Mouse (Mus musculus): ENCODE data around the gene Cacul1. TPM values are rescaled to one million over a fixed set of nuclear protein-coding genes. Genes with fewer than 3 reads are reported as not detected.

The Cacul1 gene
- total and polyA plus RNA-seq, 2 experiments from 2014 or later: 14.9 to 66.3 TPM

DNA sequence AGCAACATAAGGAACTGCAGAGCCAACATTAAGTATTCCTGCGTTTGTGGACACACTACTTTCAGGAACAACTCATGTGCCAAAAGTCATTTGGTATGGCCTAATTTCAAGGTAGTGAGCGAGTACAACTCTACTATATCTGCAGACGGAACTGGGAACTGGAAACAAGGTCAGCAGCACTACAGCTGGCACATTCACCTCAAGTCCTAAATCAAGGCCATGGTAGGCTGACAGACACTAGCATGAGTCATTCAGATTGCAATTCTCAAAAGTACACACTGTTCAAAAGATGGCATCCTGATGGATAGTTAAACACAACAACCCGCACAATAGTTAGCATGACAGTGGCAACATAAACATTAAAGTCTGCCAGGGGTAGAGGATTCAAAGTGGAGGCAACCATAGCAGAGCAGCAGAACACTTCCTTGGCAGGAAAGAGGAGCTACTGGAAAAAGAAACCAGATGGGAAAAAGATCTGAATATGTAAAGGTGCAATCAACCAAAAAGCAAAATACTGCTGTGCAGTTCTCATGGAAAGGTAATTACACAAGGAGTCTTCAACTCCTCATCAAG is 25.9 kb downstream of the Cacul1 start:
- no peak overlapping the region for H3K4me3 ChIP-seq (ENCODE audit: low read depth, low read length)
- no peak for TF ChIP-seq CTCF (IDR thresholded peaks at IDR 0.05)
- peaks cover 5% of the 10 kb centered on the region for H3K36me3 ChIP-seq (ENCODE audit: insufficient read depth, low read length)
- no peak overlapping the region for H3K4me2 ChIP-seq (ENCODE audit: low read depth, low read length, poor library complexity, severe bottlenecking)
- no peak overlapping the region for H3K27ac ChIP-seq (ENCODE audit: low read depth, low read length)
- H3K9ac ChIP-seq (replicated peaks; ENCODE audit: low read length, poor library complexity, severe bottlenecking): no peak overlapping the region
- no peak for ATAC-seq (ENCODE audit: low FRiP score)
- no peaks in the 10 kb centered on the region for H3K9me3 ChIP-seq (ENCODE audit: low read length)
- no peaks in the 10 kb centered on the region for H3K4me1 ChIP-seq (ENCODE audit: insufficient read depth, low read length)
- H3K27me3 ChIP-seq (ENCODE audit: insufficient read depth, low read length): no peaks in the 10 kb centered on the region
- no peak for DNase-seq (ENCODE audit: low spot score)
- 88% methylated on average over 4 of the region's 4 CpGs for WGBS

DNA sequence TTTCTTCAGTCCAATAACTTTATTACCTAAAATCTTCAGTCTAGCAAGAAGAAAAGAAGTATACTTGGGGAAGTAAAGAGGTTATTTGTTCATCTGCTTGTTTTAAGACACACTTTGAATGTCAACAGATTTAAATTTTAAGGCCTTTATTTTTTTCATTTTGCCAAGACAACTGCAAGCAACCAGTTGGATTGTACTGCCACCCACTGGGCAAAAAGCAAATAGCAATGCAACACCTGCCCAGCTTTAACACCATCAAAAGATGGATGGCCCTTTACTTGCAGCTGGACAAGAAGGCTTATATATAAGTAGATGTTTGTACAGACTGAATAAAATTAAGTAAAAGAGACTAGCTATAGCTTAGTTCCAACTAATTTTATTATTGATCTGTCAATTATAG is 27.3 kb downstream of the Cacul1 start:
- Histone ChIP-seq H3K9me3 (ENCODE audit: low read length) (no peaks in the 10 kb centered on the region), H3K4me2 (ENCODE audit: low read depth, low read length, poor library complexity, severe bottlenecking) (no peak overlapping the region), H3K27ac (ENCODE audit: low read depth, low read length) (no peak overlapping the region), H3K4me3 (ENCODE audit: low read depth, low read length) (no peak overlapping the region), H3K9ac (replicated peaks; ENCODE audit: low read length, poor library complexity, severe bottlenecking) (no peak overlapping the region), H3K4me1 (ENCODE audit: insufficient read depth, low read length) (no peaks in the 10 kb centered on the region), H3K27me3 (ENCODE audit: insufficient read depth, low read length) (no peaks in the 10 kb centered on the region), H3K36me3 (ENCODE audit: insufficient read depth, low read length) (peaks cover 5% of the 10 kb centered on the region)
- peak; percentile 71 for DNase-seq (ENCODE audit: low spot score)
- peak; percentile 87 for TF ChIP-seq CTCF (IDR thresholded peaks at IDR 0.05)
- no peak for ATAC-seq (ENCODE audit: low FRiP score)

DNA sequence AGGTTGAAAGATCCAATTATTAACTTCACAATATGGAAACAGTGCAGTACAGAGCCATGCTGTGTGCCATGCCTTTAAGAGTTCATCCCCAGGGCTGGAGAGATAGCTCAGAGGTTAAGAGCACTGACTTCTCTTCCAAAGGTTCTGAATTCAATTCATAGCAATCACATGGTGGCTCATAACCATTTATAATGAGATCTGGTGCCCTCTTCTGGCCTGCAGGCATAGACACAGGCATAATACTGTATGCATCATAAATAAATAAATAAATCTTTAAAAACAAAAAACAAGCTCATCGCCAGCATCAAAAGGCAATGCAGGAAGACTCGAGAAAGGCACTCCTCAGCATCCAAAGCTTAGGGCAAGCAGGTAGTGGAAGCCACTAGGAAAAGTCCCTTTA is 37.5 kb downstream of the Cacul1 start:
- Histone ChIP-seq H3K27me3 (ENCODE audit: insufficient read depth, low read length) (no peaks in the 10 kb centered on the region), H3K9me3 (ENCODE audit: low read length) (no peaks in the 10 kb centered on the region), H3K4me3 (ENCODE audit: low read depth, low read length) (no peak overlapping the region), H3K4me2 (ENCODE audit: low read depth, low read length, poor library complexity, severe bottlenecking) (no peak overlapping the region), H3K9ac (replicated peaks; ENCODE audit: low read length, poor library complexity, severe bottlenecking) (no peak overlapping the region), H3K27ac (ENCODE audit: low read depth, low read length) (no peak overlapping the region), H3K36me3 (ENCODE audit: insufficient read depth, low read length) (peaks cover 13% of the 10 kb centered on the region), H3K4me1 (ENCODE audit: insufficient read depth, low read length) (no peaks in the 10 kb centered on the region)
- peak; percentile 59 for TF ChIP-seq CTCF (IDR thresholded peaks at IDR 0.05)
- DNase-seq (ENCODE audit: low spot score) (no peak), ATAC-seq (ENCODE audit: low FRiP score) (no peak)
- 72% methylated on average over 2 of the region's 2 CpGs for WGBS

DNA sequence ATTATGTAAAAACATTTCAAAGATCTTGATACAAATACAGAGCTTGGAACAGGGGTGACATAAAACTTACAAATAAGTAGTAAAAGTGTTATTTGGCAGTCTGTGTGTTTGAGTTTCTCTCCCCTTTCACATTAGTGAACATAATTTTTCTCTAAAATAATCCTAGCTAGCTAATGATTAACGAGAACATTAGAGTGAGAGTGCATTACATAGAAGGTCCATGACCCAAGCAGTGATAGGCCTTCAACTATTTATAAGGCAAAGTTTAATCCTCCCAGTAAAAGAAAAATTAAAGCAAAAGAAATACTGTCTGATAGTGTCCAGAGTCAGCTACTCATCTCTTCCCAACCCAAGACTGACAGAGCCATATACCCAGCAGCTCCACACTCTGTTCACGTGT is 48.9 kb downstream of the Cacul1 start:
- 96% methylated on average over 2 of the region's 2 CpGs for WGBS
- H3K27me3 ChIP-seq (ENCODE audit: insufficient read depth, low read length): no peaks in the 10 kb centered on the region
- ATAC-seq (ENCODE audit: low FRiP score) (no peak), DNase-seq (ENCODE audit: low spot score) (no peak)
- H3K9ac ChIP-seq (replicated peaks; ENCODE audit: low read length, poor library complexity, severe bottlenecking): no peak overlapping the region
- H3K4me3 ChIP-seq (ENCODE audit: low read depth, low read length): no peak overlapping the region
- H3K27ac ChIP-seq (ENCODE audit: low read depth, low read length): no peak overlapping the region
- H3K9me3 ChIP-seq (ENCODE audit: low read length): no peaks in the 10 kb centered on the region
- H3K4me2 ChIP-seq (ENCODE audit: low read depth, low read length, poor library complexity, severe bottlenecking): no peak overlapping the region
- no peak for TF ChIP-seq CTCF (IDR thresholded peaks at IDR 0.05)
- H3K36me3 ChIP-seq (ENCODE audit: insufficient read depth, low read length): 0 out of 2 replicates have a peak, but pooled peaks cover 5% of the 10 kb centered on the region
- H3K4me1 ChIP-seq (ENCODE audit: insufficient read depth, low read length): no peaks in the 10 kb centered on the region

DNA sequence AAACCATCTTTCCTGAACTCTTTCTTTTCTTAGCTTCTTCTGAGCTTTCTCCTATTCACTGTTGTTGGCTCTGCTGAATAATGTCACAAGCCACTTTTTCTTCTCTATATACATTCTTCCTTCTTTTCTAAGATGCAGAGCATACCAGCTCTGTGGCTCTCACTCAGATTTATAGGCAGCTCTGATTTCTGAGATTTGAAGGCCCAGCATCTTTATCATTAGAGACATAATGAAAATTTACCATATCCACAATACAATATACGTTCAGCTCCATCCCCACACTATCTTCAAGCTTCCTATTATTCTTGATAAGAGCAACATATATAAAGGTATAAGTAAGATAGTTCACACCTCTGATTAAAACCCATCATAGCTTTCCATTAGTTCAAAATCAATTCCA is 50.7 kb downstream of the Cacul1 start:
- H3K4me3 ChIP-seq (ENCODE audit: low read depth, low read length): no peak overlapping the region
- ATAC-seq (ENCODE audit: low FRiP score) (no peak), DNase-seq (ENCODE audit: low spot score) (no peak)

DNA sequence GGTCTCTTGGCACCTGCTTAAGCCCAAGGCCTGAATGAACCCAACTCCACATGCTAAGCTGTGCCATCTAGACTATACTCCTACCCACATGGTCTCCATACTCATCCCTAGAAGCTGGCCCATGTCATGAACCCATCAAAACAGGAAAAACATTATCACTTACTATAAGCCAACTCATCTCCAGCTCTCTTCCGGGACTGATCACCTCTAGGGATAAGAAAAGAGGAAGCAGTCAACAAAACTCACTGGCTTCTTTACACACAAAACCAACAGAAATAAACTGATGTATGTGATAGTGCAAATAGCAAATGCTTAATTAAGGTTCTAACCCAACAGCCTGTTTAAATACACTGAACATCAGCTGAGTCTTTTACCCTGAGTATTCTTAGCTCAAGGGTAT is 51.5 kb downstream of the Cacul1 start:
- no peak for TF ChIP-seq CTCF (IDR thresholded peaks at IDR 0.05)
- no peak overlapping the region for H3K9ac ChIP-seq (replicated peaks; ENCODE audit: low read length, poor library complexity, severe bottlenecking)
- no peak for ATAC-seq (ENCODE audit: low FRiP score)
- DNase-seq (ENCODE audit: low spot score): no peak
- H3K27ac ChIP-seq (ENCODE audit: low read depth, low read length): no peak overlapping the region
- no peaks in the 10 kb centered on the region for H3K9me3 ChIP-seq (ENCODE audit: low read length)
- WGBS: 94% methylated on average over 1 of the region's 1 CpGs
- no peaks in the 10 kb centered on the region for H3K4me1 ChIP-seq (ENCODE audit: insufficient read depth, low read length)
- no peaks in the 10 kb centered on the region for H3K27me3 ChIP-seq (ENCODE audit: insufficient read depth, low read length)
- H3K36me3 ChIP-seq (ENCODE audit: insufficient read depth, low read length): 0 out of 2 replicates have a peak, but pooled peaks cover 5% of the 10 kb centered on the region
- H3K4me3 ChIP-seq (ENCODE audit: low read depth, low read length): no peak overlapping the region
- no peak overlapping the region for H3K4me2 ChIP-seq (ENCODE audit: low read depth, low read length, poor library complexity, severe bottlenecking)

More for the DNA sequence above, 50.7 kb downstream of the Cacul1 start:
- Histone ChIP-seq H3K27me3 (ENCODE audit: insufficient read depth, low read length) (no peaks in the 10 kb centered on the region), H3K9ac (replicated peaks; ENCODE audit: low read length, poor library complexity, severe bottlenecking) (no peak overlapping the region), H3K9me3 (ENCODE audit: low read length) (no peaks in the 10 kb centered on the region), H3K4me2 (ENCODE audit: low read depth, low read length, poor library complexity, severe bottlenecking) (no peak overlapping the region), H3K27ac (ENCODE audit: low read depth, low read length) (no peak overlapping the region), H3K36me3 (ENCODE audit: insufficient read depth, low read length) (0 out of 2 replicates have a peak, but pooled peaks cover 5% of the 10 kb centered on the region), H3K4me1 (ENCODE audit: insufficient read depth, low read length) (no peaks in the 10 kb centered on the region)
- 100% methylated on average over 1 of the region's 1 CpGs for WGBS
- no peak for TF ChIP-seq CTCF (IDR thresholded peaks at IDR 0.05)

All from midbrain, postnatal 0 days (tissue).